Mouse (Mus musculus): ENCODE results near the gene Shkbp1. TPM values are rescaled to one million over a fixed set of nuclear protein-coding genes. Genes with fewer than 3 reads are reported as not detected.

Gene Shkbp1
- polyA plus RNA-seq, 1 experiment from 2014 or later, result 10.9 TPM

GRCm38 (mm10) chr7:27314393-27314792, 41.4 kb downstream of the Shkbp1 start:
- no peak for DNase-seq
- no peaks in the 10 kb centered on the region for H3K4me1 ChIP-seq (ENCODE audit: insufficient read depth)
- no peak overlapping the region for H3K4me3 ChIP-seq (ENCODE audit: low read depth, low read length)
- peaks cover 6% of the 10 kb centered on the region for H3K9me3 ChIP-seq (ENCODE audit: low read length)
- WGBS (ENCODE audit: insufficient replicate concordance), result 86% methylated on average over 3 of the region's 3 CpGs
- no peak overlapping the region for H3K27ac ChIP-seq (ENCODE audit: low read depth)
- H3K36me3 ChIP-seq (replicated peaks; ENCODE audit: insufficient read depth, low read length), result no peaks in the 10 kb centered on the region
- H3K4me2 ChIP-seq (ENCODE audit: low read depth, low read length), result no peak overlapping the region
- peak; percentile 46 for TF ChIP-seq CTCF (IDR thresholded peaks at IDR 0.05; ENCODE audit: low read depth)
- TF ChIP-seq EP300 (IDR thresholded peaks at IDR 0.05; ENCODE audit: low read depth), result no peak
- ATAC-seq, result no peak
- peaks cover 10% of the 10 kb centered on the region; the same call in 1 of the 2 replicates for H3K27me3 ChIP-seq (ENCODE audit: insufficient read depth, low read length)
- no peak overlapping the region for H3K9ac ChIP-seq (replicated peaks)

- Histone ChIP-seq H3K9ac (replicated peaks) (no peak overlapping the region), H3K27ac (ENCODE audit: low read depth) (no peak overlapping the region), H3K27me3 (ENCODE audit: insufficient read depth, low read length) (peaks cover 13% of the 10 kb centered on the region; the same call in 1 of the 2 replicates), H3K36me3 (replicated peaks; ENCODE audit: insufficient read depth, low read length) (no peaks in the 10 kb centered on the region), H3K4me1 (ENCODE audit: insufficient read depth) (no peaks in the 10 kb centered on the region), H3K4me3 (ENCODE audit: low read depth, low read length) (no peak overlapping the region), H3K4me2 (ENCODE audit: low read depth, low read length) (no peak overlapping the region), H3K9me3 (ENCODE audit: low read length) (peaks cover 6% of the 10 kb centered on the region)
- WGBS (ENCODE audit: insufficient replicate concordance), result 80% methylated on average over 12 of the region's 12 CpGs
- DNase-seq (no peak), ATAC-seq (no peak)
- no peak for TF ChIP-seq CTCF (IDR thresholded peaks at IDR 0.05; ENCODE audit: low read depth)
Measured at GRCm38 (mm10) chr7:27311651-27312284, 44.1 kb downstream of the Shkbp1 start.

- Histone ChIP-seq H3K9ac (replicated peaks) (no peak overlapping the region), H3K4me1 (ENCODE audit: insufficient read depth) (no peaks in the 10 kb centered on the region), H3K36me3 (replicated peaks; ENCODE audit: insufficient read depth, low read length) (no peaks in the 10 kb centered on the region), H3K4me2 (ENCODE audit: low read depth, low read length) (no peak overlapping the region), H3K27me3 (ENCODE audit: insufficient read depth, low read length) (peaks cover 13% of the 10 kb centered on the region; the same call in 1 of the 2 replicates), H3K9me3 (ENCODE audit: low read length) (peaks cover 6% of the 10 kb centered on the region), H3K27ac (ENCODE audit: low read depth) (no peak overlapping the region), H3K4me3 (ENCODE audit: low read depth, low read length) (no peak overlapping the region)
- DNase-seq, result no peak
- WGBS (ENCODE audit: insufficient replicate concordance), result 47% methylated on average over 8 of the region's 8 CpGs
- TF ChIP-seq EP300 (IDR thresholded peaks at IDR 0.05; ENCODE audit: low read depth), result no peak
- no peak for TF ChIP-seq CTCF (IDR thresholded peaks at IDR 0.05; ENCODE audit: low read depth)
- no peak for ATAC-seq
Measured at GRCm38 (mm10) chr7:27310996-27311535, 44.8 kb downstream of the Shkbp1 start.

- TF ChIP-seq EP300 (IDR thresholded peaks at IDR 0.05; ENCODE audit: low read depth) (no peak), CTCF (IDR thresholded peaks at IDR 0.05; ENCODE audit: low read depth) (no peak)
- WGBS (ENCODE audit: insufficient replicate concordance), result 8% methylated on average over 17 of the region's 17 CpGs
- no peaks in the 10 kb centered on the region for H3K4me1 ChIP-seq (ENCODE audit: insufficient read depth)
- H3K27ac ChIP-seq (ENCODE audit: low read depth), result no peak overlapping the region
- no peak for DNase-seq
- peaks cover 6% of the 10 kb centered on the region for H3K9me3 ChIP-seq (ENCODE audit: low read length)
- no peak overlapping the region; the same call in 1 of the 2 replicates for H3K4me2 ChIP-seq (ENCODE audit: low read depth, low read length)
- H3K4me3 ChIP-seq (ENCODE audit: low read depth, low read length), result no peak overlapping the region
- no peak for ATAC-seq
- no peaks in the 10 kb centered on the region for H3K36me3 ChIP-seq (replicated peaks; ENCODE audit: insufficient read depth, low read length)
- H3K9ac ChIP-seq (replicated peaks), result no peak overlapping the region
- H3K27me3 ChIP-seq (ENCODE audit: insufficient read depth, low read length), result peaks cover 13% of the 10 kb centered on the region; the same call in 1 of the 2 replicates
Measured at GRCm38 (mm10) chr7:27310306-27310705, 45.5 kb downstream of the Shkbp1 start.

- DNase-seq (no peak), ATAC-seq (no peak)
- H3K27ac ChIP-seq (ENCODE audit: low read depth), result no peak overlapping the region
- H3K36me3 ChIP-seq (replicated peaks; ENCODE audit: insufficient read depth, low read length), result no peaks in the 10 kb centered on the region
- H3K4me3 ChIP-seq (ENCODE audit: low read depth, low read length), result no peak overlapping the region
- peaks cover 6% of the 10 kb centered on the region for H3K9me3 ChIP-seq (ENCODE audit: low read length)
- peaks cover 13% of the 10 kb centered on the region; the same call in 1 of the 2 replicates for H3K27me3 ChIP-seq (ENCODE audit: insufficient read depth, low read length)
- no peak overlapping the region for H3K9ac ChIP-seq (replicated peaks)
- WGBS (ENCODE audit: insufficient replicate concordance), result 69% methylated on average over 3 of the region's 3 CpGs
- no peaks in the 10 kb centered on the region for H3K4me1 ChIP-seq (ENCODE audit: insufficient read depth)
- TF ChIP-seq CTCF (IDR thresholded peaks at IDR 0.05; ENCODE audit: low read depth) (no peak), EP300 (IDR thresholded peaks at IDR 0.05; ENCODE audit: low read depth) (no peak)
- no peak overlapping the region for H3K4me2 ChIP-seq (ENCODE audit: low read depth, low read length)
Measured at GRCm38 (mm10) chr7:27309832-27310231, 46.0 kb downstream of the Shkbp1 start.

GRCm38 (mm10) chr7:27308821-27309549, 46.8 kb downstream of the Shkbp1 start:
- H3K4me2 ChIP-seq (ENCODE audit: low read depth, low read length), result peak overlapping the region; percentile 58
- no peak overlapping the region for H3K27ac ChIP-seq (ENCODE audit: low read depth)
- H3K4me1 ChIP-seq (ENCODE audit: insufficient read depth), result no peaks in the 10 kb centered on the region
- H3K9me3 ChIP-seq (ENCODE audit: low read length), result peaks cover 5% of the 10 kb centered on the region
- no peak overlapping the region for H3K4me3 ChIP-seq (ENCODE audit: low read depth, low read length)
- H3K9ac ChIP-seq (replicated peaks), result no peak overlapping the region
- TF ChIP-seq CTCF (IDR thresholded peaks at IDR 0.05; ENCODE audit: low read depth) (no peak), EP300 (IDR thresholded peaks at IDR 0.05; ENCODE audit: low read depth) (no peak)
- 14% methylated on average over 28 of the region's 28 CpGs for WGBS (ENCODE audit: insufficient replicate concordance)
- H3K27me3 ChIP-seq (ENCODE audit: insufficient read depth, low read length), result peaks cover 13% of the 10 kb centered on the region; the same call in 1 of the 2 replicates
- H3K36me3 ChIP-seq (replicated peaks; ENCODE audit: insufficient read depth, low read length), result no peaks in the 10 kb centered on the region
- no peak for DNase-seq
- no peak for ATAC-seq
